Mouse (Mus musculus): ENCODE measurements around the gene Wipf1. TPM values are rescaled to one million over a fixed set of nuclear protein-coding genes. Genes with fewer than 3 reads are reported as not detected.
"Not testable (repeated sequence)": the region's sequence is repeated elsewhere in the genome, so short reads cannot be mapped to it uniquely, and the experiment has no call there.

The Wipf1 gene
- polyA plus RNA-seq, 1 experiment from 2014 or later = 10.9 TPM

- H3K4me2 ChIP-seq (ENCODE audit: low read depth, low read length, severe bottlenecking) = no peak overlapping the region
These were observed 20.1 kb downstream of the Wipf1 start for GRCm38 (mm10) chr2:73509248-73510024.

DNA sequence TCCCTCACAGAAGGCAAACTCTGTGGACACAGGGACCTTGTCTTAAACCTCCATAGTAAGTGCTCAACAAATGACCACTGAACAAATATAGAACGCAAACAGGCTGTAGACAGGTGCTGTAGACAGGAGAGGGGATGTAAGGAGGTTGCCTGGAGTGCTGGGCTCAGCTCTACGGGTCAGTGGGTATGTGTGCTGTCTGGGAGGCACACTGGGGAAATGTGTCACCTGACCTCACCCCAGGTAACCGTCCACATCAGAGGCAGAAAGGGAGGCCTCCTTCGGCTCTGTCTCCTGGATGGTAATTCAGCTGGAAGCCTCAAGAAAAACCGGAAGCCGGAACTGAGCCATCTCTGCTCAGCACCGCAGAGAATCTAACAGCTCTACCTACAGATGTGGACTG is 21.6 kb downstream of the Wipf1 start:
- ATAC-seq (replicated peaks; ENCODE audit: low FRiP score) (no peak), DNase-seq (ENCODE audit: low spot score) (no peak)
- no peaks in the 10 kb centered on the region for H3K9me3 ChIP-seq (ENCODE audit: control insufficient read depth, low read length)
- no peak overlapping the region for H3K4me3 ChIP-seq (ENCODE audit: low read depth, low read length)
- no peak overlapping the region for H3K9ac ChIP-seq (ENCODE audit: low read length)
- no peaks in the 10 kb centered on the region for H3K27me3 ChIP-seq (ENCODE audit: control insufficient read depth, insufficient read depth, low read length)
- no peaks in the 10 kb centered on the region for H3K36me3 ChIP-seq (ENCODE audit: control insufficient read depth, insufficient read depth, low read length)
- WGBS = 81% methylated on average over 7 of the region's 7 CpGs
- no peaks in the 10 kb centered on the region for H3K4me1 ChIP-seq (replicated peaks; ENCODE audit: control insufficient read depth, insufficient read depth, low read length)
- no peak overlapping the region for H3K27ac ChIP-seq (ENCODE audit: low read depth, low read length)
- H3K4me2 ChIP-seq (ENCODE audit: low read depth, low read length, severe bottlenecking) = no peak overlapping the region

More at GRCm38 (mm10) chr2:73509248-73510024, 20.1 kb downstream of the Wipf1 start:
- H3K27me3 ChIP-seq (ENCODE audit: control insufficient read depth, insufficient read depth, low read length) = no peaks in the 10 kb centered on the region
- no peaks in the 10 kb centered on the region for H3K4me1 ChIP-seq (replicated peaks; ENCODE audit: control insufficient read depth, insufficient read depth, low read length)
- no peak overlapping the region for H3K27ac ChIP-seq (ENCODE audit: low read depth, low read length)
- ATAC-seq (replicated peaks; ENCODE audit: low FRiP score) (no peak), DNase-seq (ENCODE audit: low spot score) (no peak)
- H3K9me3 ChIP-seq (ENCODE audit: control insufficient read depth, low read length) = no peaks in the 10 kb centered on the region
- H3K9ac ChIP-seq (ENCODE audit: low read length) = no peak overlapping the region
- WGBS = 69% methylated on average over 15 of the region's 15 CpGs
- H3K4me3 ChIP-seq (ENCODE audit: low read depth, low read length) = no peak overlapping the region
- no peaks in the 10 kb centered on the region for H3K36me3 ChIP-seq (ENCODE audit: control insufficient read depth, insufficient read depth, low read length)

DNA sequence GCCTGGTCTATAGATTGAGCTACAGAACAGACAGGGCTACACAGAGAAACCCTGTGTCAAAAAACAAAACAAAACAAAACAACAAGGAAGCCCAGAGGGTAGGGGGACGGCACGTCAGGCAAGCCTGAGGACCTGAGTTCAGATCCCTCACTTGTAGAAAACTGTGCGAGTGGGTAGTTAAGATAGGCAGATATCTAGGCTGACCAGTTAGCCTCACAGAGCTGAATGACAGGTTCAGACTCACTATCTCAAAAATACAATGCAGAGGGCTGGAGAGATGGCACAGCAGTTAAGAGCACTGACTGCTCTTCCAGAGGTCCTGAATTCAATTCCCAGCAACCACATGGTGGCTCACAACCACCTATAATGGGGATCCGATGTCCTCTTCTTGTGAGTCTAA is 23.2 kb downstream of the Wipf1 start:
- not testable (repeated sequence) for H3K4me2 ChIP-seq (ENCODE audit: low read depth, low read length, severe bottlenecking); H3K9me3 ChIP-seq (ENCODE audit: control insufficient read depth, low read length); DNase-seq (ENCODE audit: low spot score); H3K9ac ChIP-seq (ENCODE audit: low read length); H3K36me3 ChIP-seq (ENCODE audit: control insufficient read depth, insufficient read depth, low read length); H3K4me3 ChIP-seq (ENCODE audit: low read depth, low read length); ATAC-seq (replicated peaks; ENCODE audit: low FRiP score); H3K27me3 ChIP-seq (ENCODE audit: control insufficient read depth, insufficient read depth, low read length); H3K27ac ChIP-seq (ENCODE audit: low read depth, low read length); H3K4me1 ChIP-seq (replicated peaks; ENCODE audit: control insufficient read depth, insufficient read depth, low read length)
- WGBS = 94% methylated on average over 4 of the region's 4 CpGs

DNA sequence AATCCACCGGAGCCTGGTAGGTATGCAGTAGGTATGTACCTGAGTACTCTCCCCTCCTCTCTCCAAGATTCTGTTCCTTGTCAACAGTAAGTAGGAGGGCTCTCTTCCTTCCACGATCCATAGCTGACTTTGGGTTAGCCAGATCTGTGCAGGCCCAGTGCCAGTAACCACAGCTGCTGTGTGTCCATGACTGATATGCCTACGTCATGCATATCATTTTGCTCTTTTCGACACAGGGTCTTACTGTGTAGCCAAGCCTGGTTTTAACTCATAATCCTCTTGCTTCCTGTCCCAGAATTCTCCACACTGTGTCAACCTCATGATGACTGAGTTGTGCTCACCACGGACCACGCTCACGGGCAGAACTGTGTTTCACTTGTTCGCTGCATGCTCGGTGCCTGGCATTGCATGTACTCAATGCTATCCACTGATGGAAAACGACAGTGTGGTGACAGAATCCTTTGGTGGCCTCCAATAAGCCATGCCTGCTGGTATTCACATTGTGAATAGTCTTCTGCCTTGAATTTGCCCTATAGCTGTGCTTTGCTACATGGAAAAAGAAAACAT is 26.6 kb downstream of the Wipf1 start:
- Histone ChIP-seq H3K4me1 (replicated peaks; ENCODE audit: control insufficient read depth, insufficient read depth, low read length) (no peaks in the 10 kb centered on the region), H3K4me2 (ENCODE audit: low read depth, low read length, severe bottlenecking) (no peak overlapping the region), H3K27me3 (ENCODE audit: control insufficient read depth, insufficient read depth, low read length) (no peaks in the 10 kb centered on the region), H3K9me3 (ENCODE audit: control insufficient read depth, low read length) (no peaks in the 10 kb centered on the region), H3K4me3 (ENCODE audit: low read depth, low read length) (no peak overlapping the region), H3K9ac (ENCODE audit: low read length) (no peak overlapping the region), H3K36me3 (ENCODE audit: control insufficient read depth, insufficient read depth, low read length) (no peaks in the 10 kb centered on the region), H3K27ac (ENCODE audit: low read depth, low read length) (no peak overlapping the region)
- WGBS = 95% methylated on average over 10 of the region's 10 CpGs
- ATAC-seq (replicated peaks; ENCODE audit: low FRiP score) (no peak), DNase-seq (ENCODE audit: low spot score) (no peak)

DNA sequence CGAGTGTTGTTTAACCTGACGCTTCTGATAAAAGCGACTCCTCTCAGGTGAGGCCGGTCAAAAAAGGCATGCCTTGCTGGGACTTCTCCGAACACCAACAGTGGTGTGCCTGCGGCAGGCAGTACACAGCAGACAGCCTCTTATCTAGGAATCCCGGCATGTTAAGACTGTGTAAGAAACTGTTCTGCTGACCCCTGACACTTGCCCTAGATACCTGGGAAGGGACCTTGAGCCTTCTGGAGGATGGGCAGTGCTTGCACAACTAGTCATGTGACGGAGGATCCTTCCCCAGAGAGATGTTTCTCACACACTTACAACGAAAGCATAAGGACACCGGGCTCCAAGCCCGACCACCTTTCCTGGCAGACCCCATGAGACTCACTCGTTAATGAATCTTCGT is 28.7 kb downstream of the Wipf1 start:
- Histone ChIP-seq H3K4me3 (ENCODE audit: low read depth, low read length) (no peak overlapping the region), H3K27me3 (ENCODE audit: control insufficient read depth, insufficient read depth, low read length) (no peaks in the 10 kb centered on the region), H3K4me1 (replicated peaks; ENCODE audit: control insufficient read depth, insufficient read depth, low read length) (no peaks in the 10 kb centered on the region), H3K4me2 (ENCODE audit: low read depth, low read length, severe bottlenecking) (no peak overlapping the region), H3K36me3 (ENCODE audit: control insufficient read depth, insufficient read depth, low read length) (no peaks in the 10 kb centered on the region), H3K9ac (ENCODE audit: low read length) (no peak overlapping the region), H3K27ac (ENCODE audit: low read depth, low read length) (no peak overlapping the region), H3K9me3 (ENCODE audit: control insufficient read depth, low read length) (no peaks in the 10 kb centered on the region)
- WGBS = 88% methylated on average over 13 of the region's 13 CpGs
- no peak for DNase-seq (ENCODE audit: low spot score)
- ATAC-seq (replicated peaks; ENCODE audit: low FRiP score) = no peak

DNA sequence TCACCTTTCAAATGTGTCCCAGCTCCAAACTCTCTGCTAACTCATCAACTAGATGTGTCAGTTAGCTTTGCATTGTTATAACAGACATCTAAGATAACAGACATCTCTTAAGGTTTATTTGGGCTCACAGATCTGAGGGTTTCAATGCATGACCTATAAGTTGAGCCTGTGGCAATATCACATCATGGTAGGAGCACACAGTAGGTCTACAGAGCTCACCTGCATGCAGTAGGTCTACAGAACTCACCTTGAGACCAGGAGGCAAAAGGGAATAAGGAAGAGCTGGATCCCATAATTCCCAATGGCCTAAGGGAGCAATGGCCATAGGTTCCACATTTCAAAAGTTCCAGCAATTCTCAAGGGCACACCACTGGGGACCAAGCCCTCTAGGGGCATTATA is 31.2 kb downstream of the Wipf1 start:
- H3K27me3 ChIP-seq (ENCODE audit: control insufficient read depth, insufficient read depth, low read length) = no peaks in the 10 kb centered on the region
- no peak for ATAC-seq (replicated peaks; ENCODE audit: low FRiP score)
- H3K9me3 ChIP-seq (ENCODE audit: control insufficient read depth, low read length) = no peaks in the 10 kb centered on the region
- peaks cover 2% of the 10 kb centered on the region; the same call in 1 of the 2 replicates for H3K4me1 ChIP-seq (replicated peaks; ENCODE audit: control insufficient read depth, insufficient read depth, low read length)
- H3K36me3 ChIP-seq (ENCODE audit: control insufficient read depth, insufficient read depth, low read length) = no peaks in the 10 kb centered on the region
- H3K4me3 ChIP-seq (ENCODE audit: low read depth, low read length) = no peak overlapping the region
- no peak overlapping the region for H3K4me2 ChIP-seq (ENCODE audit: low read depth, low read length, severe bottlenecking)
- H3K27ac ChIP-seq (ENCODE audit: low read depth, low read length) = no peak overlapping the region
- no peak overlapping the region for H3K9ac ChIP-seq (ENCODE audit: low read length)
- no peak for DNase-seq (ENCODE audit: low spot score)

- WGBS = 84% methylated on average over 3 of the region's 3 CpGs
- H3K4me3 ChIP-seq (ENCODE audit: low read depth, low read length) = no peak overlapping the region
- no peak overlapping the region for H3K27ac ChIP-seq (ENCODE audit: low read depth, low read length)
- H3K4me1 ChIP-seq (replicated peaks; ENCODE audit: control insufficient read depth, insufficient read depth, low read length) = peaks cover 2% of the 10 kb centered on the region; the same call in 1 of the 2 replicates
- no peak overlapping the region for H3K9ac ChIP-seq (ENCODE audit: low read length)
- DNase-seq (ENCODE audit: low spot score) = no peak
- no peaks in the 10 kb centered on the region for H3K9me3 ChIP-seq (ENCODE audit: control insufficient read depth, low read length)
- H3K36me3 ChIP-seq (ENCODE audit: control insufficient read depth, insufficient read depth, low read length) = no peaks in the 10 kb centered on the region
- no peak overlapping the region for H3K4me2 ChIP-seq (ENCODE audit: low read depth, low read length, severe bottlenecking)
- no peaks in the 10 kb centered on the region for H3K27me3 ChIP-seq (ENCODE audit: control insufficient read depth, insufficient read depth, low read length)
- ATAC-seq (replicated peaks; ENCODE audit: low FRiP score) = no peak
These were observed 32.0 kb downstream of the Wipf1 start for GRCm38 (mm10) chr2:73497572-73497971.

- H3K27ac ChIP-seq (ENCODE audit: low read depth, low read length) = no peak overlapping the region
- no peak overlapping the region for H3K4me3 ChIP-seq (ENCODE audit: low read depth, low read length)
- H3K4me1 ChIP-seq (replicated peaks; ENCODE audit: control insufficient read depth, insufficient read depth, low read length) = peaks cover 2% of the 10 kb centered on the region; the same call in 1 of the 2 replicates
- ATAC-seq (replicated peaks; ENCODE audit: low FRiP score) (no peak), DNase-seq (ENCODE audit: low spot score) (no peak)
- H3K9me3 ChIP-seq (ENCODE audit: control insufficient read depth, low read length) = no peaks in the 10 kb centered on the region
- H3K36me3 ChIP-seq (ENCODE audit: control insufficient read depth, insufficient read depth, low read length) = no peaks in the 10 kb centered on the region
- WGBS = 90% methylated on average over 9 of the region's 9 CpGs
- H3K27me3 ChIP-seq (ENCODE audit: control insufficient read depth, insufficient read depth, low read length) = no peaks in the 10 kb centered on the region
- H3K4me2 ChIP-seq (ENCODE audit: low read depth, low read length, severe bottlenecking) = no peak overlapping the region
- H3K9ac ChIP-seq (ENCODE audit: low read length) = no peak overlapping the region
These were observed 32.6 kb downstream of the Wipf1 start for GRCm38 (mm10) chr2:73496944-73497343.

DNA sequence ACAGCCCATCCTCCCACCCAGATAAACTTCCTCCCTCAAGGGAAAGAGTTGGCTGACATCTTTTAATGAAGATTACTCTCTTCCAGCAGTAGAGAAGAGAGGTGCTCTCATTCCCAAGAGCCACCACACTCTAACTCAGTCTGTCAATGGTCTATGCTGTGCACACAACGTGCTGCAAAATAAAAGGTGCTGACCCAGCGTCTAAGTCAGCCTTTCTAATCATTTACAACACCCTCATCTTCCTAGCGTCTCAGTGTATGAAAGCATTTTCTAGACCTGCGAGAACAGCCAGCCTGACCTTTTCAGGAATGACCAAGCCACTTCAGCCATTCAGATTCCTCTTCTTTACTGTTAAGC is 33.2 kb downstream of the Wipf1 start:
- no peak overlapping the region for H3K9ac ChIP-seq (ENCODE audit: low read length)
- no peak for DNase-seq (ENCODE audit: low spot score)
- 84% methylated on average over 4 of the region's 4 CpGs for WGBS
- H3K4me1 ChIP-seq (replicated peaks; ENCODE audit: control insufficient read depth, insufficient read depth, low read length) = peaks cover 2% of the 10 kb centered on the region; the same call in 1 of the 2 replicates
- no peak overlapping the region for H3K4me2 ChIP-seq (ENCODE audit: low read depth, low read length, severe bottlenecking)
- no peak for ATAC-seq (replicated peaks; ENCODE audit: low FRiP score)
- H3K27ac ChIP-seq (ENCODE audit: low read depth, low read length) = no peak overlapping the region
- no peak overlapping the region for H3K4me3 ChIP-seq (ENCODE audit: low read depth, low read length)
- no peaks in the 10 kb centered on the region for H3K27me3 ChIP-seq (ENCODE audit: control insufficient read depth, insufficient read depth, low read length)
- no peaks in the 10 kb centered on the region for H3K36me3 ChIP-seq (ENCODE audit: control insufficient read depth, insufficient read depth, low read length)
- no peaks in the 10 kb centered on the region for H3K9me3 ChIP-seq (ENCODE audit: control insufficient read depth, low read length)
